Mouse (Mus musculus) midbrain, embryonic 14.5 days (tissue): Measurements from ENCODE around the gene Sephs2. TPM values are rescaled to one million over a fixed set of nuclear protein-coding genes. Genes with fewer than 3 reads are reported as not detected.

Source experiments
- ATAC-seq: fragments of 200-750 bp; cut with Nextera tagmentation; 2 replicates; pipeline ENCODE4 v1.8.0; 2017; ENCODE audit warnings: moderate number of reproducible peaks, moderate library complexity; ENCODE audit not compliant: low FRiP score, low TSS enrichment
- DNase-seq: peaks from one replicate; pipeline ENCODE4 v3.0.0-alpha.2; 2015
- H3K27ac ChIP-seq: fragments of 300-500 bp; sonication (generic); replicated peaks from 2 replicates; pipeline ENCODE4 v1.5.1; 2014; ENCODE audit warnings: mild to moderate bottlenecking, low read depth, low read length, moderate library complexity
- H3K27me3 ChIP-seq: fragments of 300-500 bp; sonication (generic); 2 replicates; pipeline ENCODE4 v1.6.1; 2014; ENCODE audit warnings: low read length, control low read depth, mixed read lengths; ENCODE audit not compliant: control insufficient read depth, insufficient read depth
- H3K36me3 ChIP-seq: fragments of 300-500 bp; sonication (generic); 2 replicates; pipeline ENCODE4 v1.6.1; 2014; ENCODE audit warnings: low read length, control low read depth; ENCODE audit not compliant: control insufficient read depth, insufficient read depth
- H3K4me1 ChIP-seq: fragments of 300-500 bp; sonication (generic); 2 replicates; pipeline ENCODE4 v1.6.1; 2014; ENCODE audit warnings: mild to moderate bottlenecking, antibody characterized with exemption, low read length, control low read depth; ENCODE audit not compliant: control insufficient read depth, insufficient read depth
- H3K4me2 ChIP-seq: fragments of 300-500 bp; sonication (generic); 2 replicates; pipeline ENCODE4 v1.6.1; 2014; ENCODE audit warnings: mild to moderate bottlenecking, low read length, moderate library complexity
- H3K4me3 ChIP-seq: fragments of 300-500 bp; sonication (generic); replicated peaks from 2 replicates; pipeline ENCODE4 v1.5.1; 2014; ENCODE audit warnings: low read depth, low read length
- H3K9ac ChIP-seq: fragments of 300-500 bp; sonication (generic); replicated peaks from 2 replicates; pipeline ENCODE4 v1.6.1; 2014; ENCODE audit warnings: mild to moderate bottlenecking, low read length, moderate library complexity
- H3K9me3 ChIP-seq: fragments of 300-500 bp; sonication (generic); 2 replicates; pipeline ENCODE4 v1.6.1; 2016; ENCODE audit warnings: low read length, control low read depth, mixed read lengths; ENCODE audit not compliant: control insufficient read depth
- WGBS: fragments of 180-500 bp; shearing (Covaris S2); extraction: QIAGEN DNeasy Blood & Tissue Kit; methylation state at CpG from one replicate; pipeline ENCODE4 v1.1.7; 2014; 5-methylcytosine and 5-hydroxymethylcytosine counted together
- polyA plus RNA-seq: library from polyadenylated mRNA; unstranded; fragments of >200 nt; fragmentation: Nextera tagmentation; extraction: Ambion mirVana; gene quantifications from 2 replicates; pipeline ENCODE4 v1.2.1, GENCODE M21; 2014

Sephs2 gene
- polyA plus RNA-seq, 1 experiment from 2014 or later, result 78.4 TPM

- Histone ChIP-seq H3K9me3 (no peaks in the 10 kb centered on the region), H3K4me3 (peak overlapping the region; percentile 81), H3K27me3 (no peaks in the 10 kb centered on the region), H3K4me2 (peak overlapping the region; percentile 69), H3K4me1 (peaks cover 31% of the 10 kb centered on the region), H3K36me3 (peaks cover 44% of the 10 kb centered on the region), H3K27ac (peak overlapping the region; percentile 99), H3K9ac (peak overlapping the region; percentile 98)
- peak; percentile 68 for DNase-seq
- 0% methylated on average over 27 of the region's 27 CpGs for WGBS
- peak; percentile 32 for ATAC-seq
Measured at GRCm38 (mm10) chr7:127233368-127233749, 40.5 kb downstream of the Sephs2 start.

- DNase-seq (peak; percentile 95), ATAC-seq (peak; percentile 91)
- WGBS, result under 1% methylated on average over 64 of the region's 64 CpGs
Measured at GRCm38 (mm10) chr7:127232622-127233367, 41.1 kb downstream of the Sephs2 start, which contains the start of the genes Zfp553 and Sept1. Gene Zfp553 (plus strand): TSS chr7:127233061. Gene Sept1 (minus strand): TSS chr7:127233130.

GRCm38 (mm10) chr7:127231826-127232621 is 41.8 kb downstream of the Sephs2 start:
- whole genome bisulfite sequencing, result 3% methylated on average over 20 of the region's 20 CpGs
- peak overlapping the region; percentile 98 for H3K9ac ChIP-seq
- no peaks in the 10 kb centered on the region for H3K27me3 ChIP-seq
- peak; percentile 25 for DNase-seq
- peaks cover 31% of the 10 kb centered on the region for H3K36me3 ChIP-seq
- peak overlapping the region; percentile 99 for H3K27ac ChIP-seq
- H3K4me1 ChIP-seq, result peaks cover 31% of the 10 kb centered on the region
- peak overlapping the region; percentile 69 for H3K4me2 ChIP-seq
- no peaks in the 10 kb centered on the region for H3K9me3 ChIP-seq
- peak overlapping the region; percentile 81 for H3K4me3 ChIP-seq
- no peak for ATAC-seq

More at GRCm38 (mm10) chr7:127232622-127233367, 41.1 kb downstream of the Sephs2 start, which contains the start of the genes Zfp553 and Sept1:
- no peaks in the 10 kb centered on the region for H3K9me3 ChIP-seq
- peak within 1 kb of the TSS; percentile 69 for H3K4me2 ChIP-seq
- peaks cover 38% of the 10 kb centered on the region for H3K36me3 ChIP-seq
- peak within 1 kb of the TSS; percentile 81 for H3K4me3 ChIP-seq
- H3K27ac ChIP-seq, result peak within 1 kb of the TSS; percentile 99
- H3K9ac ChIP-seq, result peak within 1 kb of the TSS; percentile 98
- H3K4me1 ChIP-seq, result peaks cover 31% of the 10 kb centered on the region
- no peaks in the 10 kb centered on the region for H3K27me3 ChIP-seq

GRCm38 (mm10) chr7:127231376-127231775 is 42.5 kb downstream of the Sephs2 start:
- peak overlapping the region; percentile 98; the same call in 1 of the 2 replicates for H3K9ac ChIP-seq
- no peak for DNase-seq
- peaks cover 25% of the 10 kb centered on the region for H3K36me3 ChIP-seq
- ATAC-seq, result no peak
- H3K4me3 ChIP-seq, result peak overlapping the region; percentile 81
- H3K4me1 ChIP-seq, result peaks cover 31% of the 10 kb centered on the region
- WGBS, result 69% methylated on average over 3 of the region's 3 CpGs
- no peaks in the 10 kb centered on the region for H3K27me3 ChIP-seq
- peak overlapping the region; percentile 69 for H3K4me2 ChIP-seq
- no peak overlapping the region for H3K27ac ChIP-seq
- no peaks in the 10 kb centered on the region for H3K9me3 ChIP-seq

- Histone ChIP-seq H3K9ac (no peak overlapping the region), H3K27ac (no peak overlapping the region), H3K9me3 (no peaks in the 10 kb centered on the region), H3K36me3 (peaks cover 11% of the 10 kb centered on the region; the same call in 1 of the 2 replicates), H3K27me3 (no peaks in the 10 kb centered on the region), H3K4me2 (no peak overlapping the region), H3K4me1 (peaks cover 20% of the 10 kb centered on the region), H3K4me3 (no peak overlapping the region)
- 68% methylated on average over 4 of the region's 4 CpGs for WGBS
- DNase-seq (peak; percentile 86), ATAC-seq (no peak)
Measured at GRCm38 (mm10) chr7:127228615-127229303, 45.1 kb downstream of the Sephs2 start.

GRCm38 (mm10) chr7:127225147-127225995 is 48.5 kb downstream of the Sephs2 start:
- no peaks in the 10 kb centered on the region for H3K9me3 ChIP-seq
- no peaks in the 10 kb centered on the region for H3K27me3 ChIP-seq
- peaks cover 6% of the 10 kb centered on the region for H3K4me1 ChIP-seq
- H3K36me3 ChIP-seq, result 0 out of 2 replicates have a peak, but pooled peaks cover 5% of the 10 kb centered on the region
- no peak overlapping the region for H3K4me3 ChIP-seq
- no peak overlapping the region for H3K9ac ChIP-seq
- 86% methylated on average over 11 of the region's 11 CpGs for WGBS
- no peak for DNase-seq
- no peak overlapping the region for H3K4me2 ChIP-seq
- ATAC-seq, result no peak
- no peak overlapping the region for H3K27ac ChIP-seq

- H3K27ac ChIP-seq, result no peak overlapping the region
- no peaks in the 10 kb centered on the region for H3K4me1 ChIP-seq
- no peaks in the 10 kb centered on the region for H3K9me3 ChIP-seq
- no peaks in the 10 kb centered on the region for H3K27me3 ChIP-seq
- no peak overlapping the region for H3K9ac ChIP-seq
- DNase-seq (no peak), ATAC-seq (no peak)
- H3K36me3 ChIP-seq, result 0 out of 2 replicates have a peak, but pooled peaks cover 5% of the 10 kb centered on the region
- 93% methylated on average over 6 of the region's 6 CpGs for WGBS
- H3K4me2 ChIP-seq, result no peak overlapping the region
- no peak overlapping the region for H3K4me3 ChIP-seq
Measured at GRCm38 (mm10) chr7:127224616-127225015, 49.2 kb downstream of the Sephs2 start.
